Mouse (Mus musculus) intestine, embryonic 15.5 days (tissue): ENCODE measurements around the gene Snd1. TPM values are rescaled to one million over a fixed set of nuclear protein-coding genes. Genes with fewer than 3 reads are reported as not detected.

ENCODE experiments used
- ATAC-seq: fragments of 200-750 bp; cut with Nextera tagmentation; 2 replicates; pipeline ENCODE4 v1.8.0; 2017; ENCODE audit warnings: moderate TSS enrichment, moderate library complexity
- H3K27ac ChIP-seq: fragments of 300-500 bp; sonication (generic); 2 replicates; pipeline ENCODE4 v1.5.1; 2015; ENCODE audit warnings: mild to moderate bottlenecking, inconsistent platforms
- H3K27me3 ChIP-seq: fragments of 300-500 bp; sonication (generic); replicated peaks from 2 replicates; pipeline ENCODE4 v1.6.1; 2015; ENCODE audit warnings: inconsistent platforms
- H3K36me3 ChIP-seq: fragments of 300-500 bp; sonication (generic); 2 replicates; pipeline ENCODE4 v1.6.1; 2015; ENCODE audit warnings: inconsistent platforms
- H3K4me1 ChIP-seq: fragments of 300-500 bp; sonication (generic); replicated peaks from 2 replicates; pipeline ENCODE4 v1.6.1; 2015; ENCODE audit warnings: inconsistent platforms
- H3K4me2 ChIP-seq: fragments of 300-500 bp; sonication (generic); replicated peaks from 2 replicates; pipeline ENCODE4 v1.6.1; 2015; ENCODE audit warnings: mild to moderate bottlenecking, inconsistent platforms
- H3K4me3 ChIP-seq: fragments of 300-500 bp; sonication (generic); replicated peaks from 2 replicates; pipeline ENCODE4 v1.5.1; 2015; ENCODE audit warnings: inconsistent platforms
- H3K9ac ChIP-seq: fragments of 300-500 bp; sonication (generic); 2 replicates; pipeline ENCODE4 v1.6.1; 2015; ENCODE audit warnings: inconsistent platforms
- H3K9me3 ChIP-seq: fragments of 300-500 bp; sonication (generic); 2 replicates; pipeline ENCODE4 v1.6.1; 2016; ENCODE audit warnings: inconsistent platforms
- WGBS: fragments of 180-500 bp; shearing (Covaris S2); methylation state at CpG from one replicate; pipeline ENCODE4 v1.1.7; 2015; 5-methylcytosine and 5-hydroxymethylcytosine counted together
- polyA plus RNA-seq: library from polyadenylated mRNA; unstranded; fragments of >200 nt; fragmentation: Nextera tagmentation; extraction: Ambion mirVana; gene quantifications from 2 replicates; pipeline ENCODE4 v1.2.1, GENCODE M21; 2015

Gene Snd1
- polyA plus RNA-seq, 1 experiment from 2014 or later: 128 TPM

GRCm38 (mm10) chr6:28785770-28786169, 310.8 kb downstream of the Snd1 start:
- 76% methylated on average over 8 of the region's 8 CpGs for WGBS
- ATAC-seq: no peak

GRCm38 (mm10) chr6:28787133-28787532, 312.2 kb downstream of the Snd1 start:
- WGBS: 75% methylated on average over 6 of the region's 6 CpGs
- Histone ChIP-seq H3K9ac (no peak overlapping the region), H3K27me3 (no peaks in the 10 kb centered on the region), H3K4me2 (no peak overlapping the region), H3K36me3 (no peaks in the 10 kb centered on the region), H3K27ac (no peak overlapping the region), H3K9me3 (no peaks in the 10 kb centered on the region), H3K4me1 (peaks cover 6% of the 10 kb centered on the region; the same call in 1 of the 2 replicates), H3K4me3 (no peak overlapping the region)
- no peak for ATAC-seq

More at GRCm38 (mm10) chr6:28785770-28786169, 310.8 kb downstream of the Snd1 start:
- Histone ChIP-seq H3K4me3 (no peak overlapping the region), H3K4me1 (peaks cover 3% of the 10 kb centered on the region; the same call in 1 of the 2 replicates), H3K27ac (no peak overlapping the region), H3K36me3 (no peaks in the 10 kb centered on the region), H3K27me3 (no peaks in the 10 kb centered on the region), H3K4me2 (no peak overlapping the region), H3K9me3 (no peaks in the 10 kb centered on the region), H3K9ac (no peak overlapping the region)

GRCm38 (mm10) chr6:28789685-28790084, 314.7 kb downstream of the Snd1 start:
- Histone ChIP-seq H3K4me2 (no peak overlapping the region), H3K9me3 (no peaks in the 10 kb centered on the region), H3K27ac (no peak overlapping the region), H3K9ac (no peak overlapping the region), H3K36me3 (no peaks in the 10 kb centered on the region), H3K4me1 (0 out of 2 replicates have a peak, but pooled peaks cover 3% of the 10 kb centered on the region), H3K27me3 (no peaks in the 10 kb centered on the region), H3K4me3 (no peak overlapping the region)
- 51% methylated on average over 4 of the region's 4 CpGs for WGBS
- ATAC-seq: no peak

GRCm38 (mm10) chr6:28791183-28791582, 316.2 kb downstream of the Snd1 start:
- peaks cover 3% of the 10 kb centered on the region; the same call in 1 of the 2 replicates for H3K36me3 ChIP-seq
- ATAC-seq: no peak
- no peaks in the 10 kb centered on the region for H3K9me3 ChIP-seq
- H3K4me1 ChIP-seq: 0 out of 2 replicates have a peak, but pooled peaks cover 3% of the 10 kb centered on the region
- no peak overlapping the region for H3K4me2 ChIP-seq
- H3K27ac ChIP-seq: no peak overlapping the region
- H3K4me3 ChIP-seq: no peak overlapping the region
- H3K9ac ChIP-seq: no peak overlapping the region
- H3K27me3 ChIP-seq: no peaks in the 10 kb centered on the region
- 55% methylated on average over 3 of the region's 3 CpGs for WGBS

GRCm38 (mm10) chr6:28791809-28792208, 316.9 kb downstream of the Snd1 start:
- WGBS: 68% methylated on average over 3 of the region's 3 CpGs
- Histone ChIP-seq H3K27ac (no peak overlapping the region), H3K27me3 (no peaks in the 10 kb centered on the region), H3K36me3 (peaks cover 3% of the 10 kb centered on the region; the same call in 1 of the 2 replicates), H3K9ac (no peak overlapping the region), H3K9me3 (no peaks in the 10 kb centered on the region), H3K4me1 (0 out of 2 replicates have a peak, but pooled peaks cover 3% of the 10 kb centered on the region), H3K4me2 (no peak overlapping the region), H3K4me3 (no peak overlapping the region)
- ATAC-seq: no peak

- H3K4me3 ChIP-seq: no peak overlapping the region
- H3K27me3 ChIP-seq: no peaks in the 10 kb centered on the region
- no peak overlapping the region for H3K4me2 ChIP-seq
- H3K4me1 ChIP-seq: 0 out of 2 replicates have a peak, but pooled peaks cover 3% of the 10 kb centered on the region
- peaks cover 3% of the 10 kb centered on the region; the same call in 1 of the 2 replicates for H3K36me3 ChIP-seq
- no peaks in the 10 kb centered on the region for H3K9me3 ChIP-seq
- no peak overlapping the region for H3K27ac ChIP-seq
- 42% methylated on average over 9 of the region's 9 CpGs for WGBS
- ATAC-seq: no peak
- no peak overlapping the region for H3K9ac ChIP-seq
Observed at GRCm38 (mm10) chr6:28795380-28795779, 320.4 kb downstream of the Snd1 start.

GRCm38 (mm10) chr6:28795792-28796515, 321.0 kb downstream of the Snd1 start:
- Histone ChIP-seq H3K4me3 (no peak overlapping the region), H3K4me1 (0 out of 2 replicates have a peak, but pooled peaks cover 2% of the 10 kb centered on the region), H3K27ac (no peak overlapping the region), H3K9me3 (no peaks in the 10 kb centered on the region), H3K4me2 (no peak overlapping the region), H3K9ac (no peak overlapping the region), H3K27me3 (no peaks in the 10 kb centered on the region), H3K36me3 (peaks cover 3% of the 10 kb centered on the region; the same call in 1 of the 2 replicates)
- 84% methylated on average over 16 of the region's 16 CpGs for WGBS
- no peak for ATAC-seq

- 97% methylated on average over 2 of the region's 2 CpGs for WGBS
- H3K4me2 ChIP-seq: no peak overlapping the region
- ATAC-seq: no peak
- no peak overlapping the region for H3K9ac ChIP-seq
- no peak overlapping the region for H3K27ac ChIP-seq
- no peaks in the 10 kb centered on the region for H3K27me3 ChIP-seq
- no peaks in the 10 kb centered on the region for H3K4me1 ChIP-seq
- H3K9me3 ChIP-seq: no peaks in the 10 kb centered on the region
- peaks cover 3% of the 10 kb centered on the region; the same call in 1 of the 2 replicates for H3K36me3 ChIP-seq
- no peak overlapping the region for H3K4me3 ChIP-seq
Observed at GRCm38 (mm10) chr6:28799818-28800217, 324.9 kb downstream of the Snd1 start.

GRCm38 (mm10) chr6:28800976-28801375, 326.0 kb downstream of the Snd1 start:
- ATAC-seq: no peak
- Histone ChIP-seq H3K9ac (no peak overlapping the region), H3K36me3 (peaks cover under 1% of the 10 kb centered on the region; the same call in 1 of the 2 replicates), H3K27ac (no peak overlapping the region), H3K27me3 (no peaks in the 10 kb centered on the region), H3K4me2 (no peak overlapping the region), H3K4me1 (no peaks in the 10 kb centered on the region), H3K9me3 (no peaks in the 10 kb centered on the region), H3K4me3 (no peak overlapping the region)
- 95% methylated on average over 3 of the region's 3 CpGs for WGBS

- Histone ChIP-seq H3K4me3 (no peak overlapping the region), H3K9me3 (no peaks in the 10 kb centered on the region), H3K36me3 (no peaks in the 10 kb centered on the region), H3K4me2 (no peak overlapping the region), H3K27ac (no peak overlapping the region), H3K27me3 (no peaks in the 10 kb centered on the region), H3K9ac (no peak overlapping the region), H3K4me1 (no peaks in the 10 kb centered on the region)
- 88% methylated on average over 6 of the region's 6 CpGs for WGBS
- ATAC-seq: no peak
Observed at GRCm38 (mm10) chr6:28803678-28804279, 328.8 kb downstream of the Snd1 start.

- no peak for ATAC-seq
- Histone ChIP-seq H3K4me2 (no peak overlapping the region), H3K27ac (no peak overlapping the region), H3K4me1 (no peaks in the 10 kb centered on the region), H3K4me3 (no peak overlapping the region), H3K36me3 (no peaks in the 10 kb centered on the region), H3K9ac (no peak overlapping the region), H3K27me3 (no peaks in the 10 kb centered on the region), H3K9me3 (no peaks in the 10 kb centered on the region)
- WGBS: 87% methylated on average over 5 of the region's 5 CpGs
Observed at GRCm38 (mm10) chr6:28804751-28805150, 329.8 kb downstream of the Snd1 start.

- Histone ChIP-seq H3K36me3 (no peaks in the 10 kb centered on the region), H3K4me2 (no peak overlapping the region), H3K27me3 (no peaks in the 10 kb centered on the region), H3K4me1 (no peaks in the 10 kb centered on the region), H3K9ac (no peak overlapping the region), H3K4me3 (no peak overlapping the region), H3K27ac (no peak overlapping the region), H3K9me3 (no peaks in the 10 kb centered on the region)
- no peak for ATAC-seq
- 87% methylated on average over 9 of the region's 9 CpGs for WGBS
Observed at GRCm38 (mm10) chr6:28813057-28813456, 338.1 kb downstream of the Snd1 start.
